Mouse (Mus musculus) CH12F3 (cell line): ENCODE data around the gene Pde6g.

Source experiments
- in situ Hi-C: fragments of 300-500 bp; cut with MboI; formaldehyde crosslinking; loops from 2 replicates; pipeline ENCODE4 v1.14.3; 2020; ENCODE audit warnings: low sequenced_read_pairs

The Pde6g gene

GRCm38 (mm10) chr11:120467736-120468092, 14.4 kb upstream of the Pde6g start:
- in situ Hi-C loops = no loop called here

DNA sequence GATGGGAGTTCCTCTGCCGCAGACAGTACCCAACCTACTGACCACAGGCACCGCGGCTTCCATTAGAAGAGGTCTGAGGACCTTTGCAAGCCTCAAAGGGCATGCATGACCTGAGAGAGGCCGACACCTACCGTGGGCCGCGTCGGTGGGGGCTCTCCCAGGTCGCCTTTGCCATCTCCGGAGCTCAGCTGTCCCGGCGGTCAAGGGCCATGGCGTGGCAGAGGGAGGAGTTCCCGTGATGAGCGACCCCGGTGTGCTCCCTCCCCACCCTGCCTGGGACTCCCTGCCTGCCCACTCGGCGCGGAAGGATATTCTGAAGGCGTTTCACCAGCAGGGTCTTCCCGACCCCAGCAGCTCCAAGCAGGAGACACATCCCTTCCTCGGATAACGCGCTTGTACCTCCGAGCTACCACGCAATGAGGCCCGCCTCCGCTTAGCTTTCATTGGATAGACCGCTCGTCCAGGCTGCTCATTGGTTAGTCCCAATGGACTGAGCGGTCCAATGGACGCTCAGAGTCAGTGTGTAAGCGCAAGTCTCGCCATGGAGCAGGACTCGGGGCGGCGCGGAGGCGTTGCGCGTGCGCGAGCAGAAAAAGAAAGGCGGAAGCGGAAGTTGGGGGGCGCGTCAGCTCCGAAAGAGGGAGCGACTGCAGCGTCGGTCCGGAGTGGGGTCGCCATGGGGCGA, 13.9 kb upstream of the Pde6g start, which contains the start of gene Arl16:
TSS of gene Arl16 (minus strand) at position 557 of the 685 bp plus-strand sequence.
- in situ Hi-C loops = no loop called here

GRCm38 (mm10) chr11:120465521-120465920, 12.2 kb upstream of the Pde6g start:
- in situ Hi-C loops = no loop called here

DNA sequence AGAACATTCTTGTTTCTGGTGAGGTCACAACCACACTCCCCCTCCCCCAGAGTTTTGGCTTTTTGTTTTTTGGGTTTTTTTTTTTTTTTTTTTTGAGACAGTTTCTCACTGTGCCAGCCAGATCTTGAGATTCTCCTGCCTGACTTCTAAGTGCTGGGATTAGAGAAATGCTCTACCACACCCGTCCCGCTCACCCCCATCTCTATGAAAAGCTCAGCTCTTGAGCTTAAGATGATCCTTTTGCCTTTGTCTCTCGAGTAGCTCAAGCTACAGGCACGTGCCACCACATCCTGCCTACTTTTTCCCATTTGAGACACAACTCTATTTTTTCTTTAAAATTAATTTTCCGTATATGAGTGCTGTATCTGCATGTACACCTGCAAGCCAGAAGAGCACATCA, 11.1 kb upstream of the Pde6g start:
- in situ Hi-C loops = no loop called here

DNA sequence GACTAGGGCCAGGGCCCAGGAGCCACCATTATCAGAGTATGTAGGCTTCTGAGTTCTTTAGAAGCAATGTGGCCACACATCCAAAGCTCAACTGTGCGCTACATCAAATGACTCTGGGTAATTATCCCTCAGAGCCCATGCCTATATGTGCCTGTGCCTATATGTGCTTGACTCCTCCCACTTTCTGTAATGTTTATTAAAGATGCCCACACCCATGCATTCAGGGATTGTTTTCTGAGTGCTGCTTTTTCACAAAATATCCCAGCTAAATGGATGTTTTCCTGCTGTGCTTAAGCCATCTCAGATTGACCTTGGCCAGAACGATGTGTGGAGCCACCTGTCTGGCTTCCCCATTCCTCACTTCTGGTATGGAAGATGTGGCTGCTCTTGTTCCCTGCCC, 10.2 kb upstream of the Pde6g start:
- in situ Hi-C loops = no loop called here

- in situ Hi-C loops = no loop called here
Observed at GRCm38 (mm10) chr11:120458847-120459597, 5.7 kb upstream of the Pde6g start.

DNA sequence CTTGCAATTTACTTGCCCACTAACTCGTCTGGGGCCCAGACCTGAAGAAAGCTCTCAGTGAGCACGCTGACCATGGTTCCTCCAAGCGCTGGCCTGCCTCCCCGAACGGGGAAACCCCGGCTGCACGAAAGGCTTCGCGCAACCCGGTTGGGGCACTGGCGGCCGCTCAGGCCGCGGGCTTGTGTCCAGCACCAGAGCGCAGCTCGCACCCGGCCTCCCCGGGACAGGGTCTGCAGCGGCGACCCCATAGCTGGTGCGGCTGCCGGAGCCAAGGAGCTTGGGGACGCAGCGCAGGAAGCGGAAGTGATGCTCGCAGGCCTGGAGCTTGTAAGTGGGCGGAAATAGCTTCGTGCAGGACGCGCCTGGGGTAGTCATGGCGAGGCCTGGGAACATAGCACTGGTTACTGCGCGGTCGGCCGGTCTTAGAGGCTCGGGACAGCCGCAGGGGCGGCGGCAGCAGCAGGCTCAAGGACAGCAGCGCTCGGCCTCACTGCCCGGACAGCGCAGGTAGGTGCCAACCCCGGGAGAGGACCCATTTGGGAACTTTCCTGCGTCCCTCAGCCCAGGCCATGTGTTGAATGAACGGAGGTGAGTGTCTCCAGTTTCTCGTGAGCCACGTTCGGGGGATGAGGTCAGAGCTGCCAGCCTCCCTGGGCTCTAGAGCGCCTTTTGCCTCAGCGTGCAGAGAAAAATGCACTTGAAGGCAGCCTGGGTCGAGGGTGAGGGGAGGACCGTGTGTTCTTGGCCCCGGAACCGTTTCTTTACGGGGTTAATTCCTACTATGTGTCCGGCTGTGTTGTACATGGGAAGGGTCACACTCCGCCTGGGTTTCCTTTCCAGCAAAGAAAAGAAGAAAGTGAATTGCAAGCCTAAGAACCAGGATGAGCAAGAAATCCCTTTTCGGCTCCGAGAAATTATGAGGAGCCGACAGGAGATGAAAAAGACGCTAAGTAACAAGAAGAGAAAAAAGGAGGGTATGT, 4.8 kb upstream of the Pde6g start, which contains the start of the genes Oxld1 and Ccdc137:
TSS of gene Oxld1 (minus strand) at position 297 of the 980 bp plus-strand sequence.
TSS of gene Ccdc137 (plus strand) at position 344 of the 980 bp plus-strand sequence.
- in situ Hi-C loops = no loop called here

GRCm38 (mm10) chr11:120457370-120457769, 4.1 kb upstream of the Pde6g start:
- in situ Hi-C loops = no loop called here

DNA sequence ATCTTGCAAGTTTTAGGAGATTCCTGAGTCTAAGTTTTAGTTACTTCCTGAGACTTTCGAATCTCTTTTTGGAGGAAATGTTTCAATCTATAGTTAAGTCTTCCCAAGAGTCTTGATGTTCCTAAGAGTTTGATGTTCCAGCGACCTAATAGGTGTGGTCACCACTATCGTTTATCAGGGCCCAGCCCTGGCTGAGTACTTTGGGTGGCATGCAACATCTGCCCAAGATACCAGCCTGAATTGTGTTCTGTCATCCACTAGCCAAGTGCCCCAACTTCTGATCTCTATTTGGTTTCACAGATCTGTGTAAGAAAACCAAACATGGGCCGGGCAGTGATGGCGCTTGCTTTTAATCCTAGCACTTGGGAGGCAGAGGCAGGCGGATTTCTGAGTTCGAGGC, 2.1 kb upstream of the Pde6g start:
- in situ Hi-C loops = no loop called here

DNA sequence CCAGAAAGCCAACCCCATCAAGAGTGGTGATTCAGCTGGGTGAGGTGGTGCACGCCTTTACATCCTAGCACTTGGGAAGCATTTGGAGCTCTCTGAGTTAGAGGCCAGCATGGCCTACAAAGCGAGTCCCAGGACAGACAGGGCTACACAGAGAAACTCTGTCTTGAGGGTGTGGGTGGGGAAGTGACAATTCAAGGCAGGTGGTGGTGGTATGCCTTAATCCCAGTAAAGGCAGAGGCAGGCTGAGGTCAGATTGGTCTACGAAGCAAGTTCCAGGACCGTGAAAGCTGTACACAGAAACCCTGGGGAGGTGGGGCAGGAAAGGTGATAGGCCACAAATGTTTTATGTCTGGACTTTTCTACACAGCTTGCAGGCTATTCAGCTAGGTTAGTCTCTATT, 1.7 kb upstream of the Pde6g start:
- in situ Hi-C loops = no loop called here

DNA sequence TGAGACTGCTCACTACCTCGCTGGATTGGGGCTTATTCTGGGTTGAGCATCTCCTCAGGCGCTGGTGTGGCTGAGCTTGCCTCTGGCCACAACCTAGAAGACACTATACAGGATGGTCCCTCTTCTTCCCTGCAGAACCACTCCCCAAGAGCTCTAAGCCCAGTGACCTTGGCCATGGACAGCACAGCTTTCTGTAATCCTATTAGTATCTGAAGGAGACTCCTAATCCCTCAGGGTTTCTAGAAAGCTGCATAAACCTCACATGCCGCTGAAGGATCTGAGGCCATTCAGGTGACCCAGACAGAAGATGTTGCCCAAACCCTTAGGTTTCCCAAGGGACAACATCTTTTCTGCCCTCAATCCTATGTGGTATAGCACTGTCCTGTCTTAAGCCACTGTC, 1.1 kb downstream of the Pde6g start:
- in situ Hi-C loops = no loop called here

DNA sequence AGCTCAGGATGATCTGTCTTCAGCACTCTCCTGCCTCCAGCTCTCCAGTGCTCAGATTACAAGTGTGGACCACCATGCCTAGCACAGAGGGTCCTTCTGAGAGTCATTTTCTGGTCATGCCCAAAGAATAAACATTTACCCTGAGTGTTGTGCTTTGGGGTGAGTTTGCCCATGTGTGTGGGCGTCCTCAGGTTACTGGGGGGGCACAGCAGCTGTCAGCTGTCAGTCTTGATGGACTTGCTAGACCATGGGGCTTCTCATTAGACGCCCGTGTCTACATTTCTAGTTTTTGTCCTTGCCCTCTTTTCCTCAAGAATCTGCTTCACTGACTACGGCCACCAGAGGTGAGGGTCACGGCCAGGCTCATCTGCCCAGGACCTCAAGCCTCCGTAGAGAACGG, 6.1 kb downstream of the Pde6g start:
- in situ Hi-C loops = no loop called here

- in situ Hi-C loops = no loop called here
Observed at GRCm38 (mm10) chr11:120445475-120445874, 7.8 kb downstream of the Pde6g start.

GRCm38 (mm10) chr11:120444106-120444505, 9.2 kb downstream of the Pde6g start:
- in situ Hi-C loops = no loop called here

- in situ Hi-C loops = no loop called here
Observed at GRCm38 (mm10) chr11:120442765-120443280, 10.5 kb downstream of the Pde6g start.

DNA sequence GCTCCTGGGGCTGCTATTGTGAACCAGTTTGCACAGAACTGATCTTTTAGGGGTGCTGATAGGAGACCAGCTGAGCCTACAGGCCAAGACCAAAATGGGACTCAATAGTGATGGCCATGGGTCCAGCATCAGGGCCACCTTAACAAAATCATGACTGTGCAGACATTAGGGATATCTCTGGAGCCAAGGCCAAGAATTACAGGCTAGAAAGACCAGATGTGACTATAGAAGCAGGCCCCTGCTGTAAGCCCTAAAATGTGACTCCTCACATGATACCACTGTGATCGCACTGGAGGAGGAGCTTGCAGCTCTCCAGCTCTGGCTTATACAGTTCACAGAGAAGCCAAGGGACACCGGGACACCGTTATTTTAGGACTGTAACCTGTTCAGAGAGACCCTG, 11.0 kb downstream of the Pde6g start, which contains the start of gene Tspan10:
TSS of gene Tspan10 (plus strand) at position 301 of the 400 bp plus-strand sequence.
- in situ Hi-C loops = no loop called here

GRCm38 (mm10) chr11:120437857-120438385, 15.4 kb downstream of the Pde6g start:
- in situ Hi-C loops = no loop called here

DNA sequence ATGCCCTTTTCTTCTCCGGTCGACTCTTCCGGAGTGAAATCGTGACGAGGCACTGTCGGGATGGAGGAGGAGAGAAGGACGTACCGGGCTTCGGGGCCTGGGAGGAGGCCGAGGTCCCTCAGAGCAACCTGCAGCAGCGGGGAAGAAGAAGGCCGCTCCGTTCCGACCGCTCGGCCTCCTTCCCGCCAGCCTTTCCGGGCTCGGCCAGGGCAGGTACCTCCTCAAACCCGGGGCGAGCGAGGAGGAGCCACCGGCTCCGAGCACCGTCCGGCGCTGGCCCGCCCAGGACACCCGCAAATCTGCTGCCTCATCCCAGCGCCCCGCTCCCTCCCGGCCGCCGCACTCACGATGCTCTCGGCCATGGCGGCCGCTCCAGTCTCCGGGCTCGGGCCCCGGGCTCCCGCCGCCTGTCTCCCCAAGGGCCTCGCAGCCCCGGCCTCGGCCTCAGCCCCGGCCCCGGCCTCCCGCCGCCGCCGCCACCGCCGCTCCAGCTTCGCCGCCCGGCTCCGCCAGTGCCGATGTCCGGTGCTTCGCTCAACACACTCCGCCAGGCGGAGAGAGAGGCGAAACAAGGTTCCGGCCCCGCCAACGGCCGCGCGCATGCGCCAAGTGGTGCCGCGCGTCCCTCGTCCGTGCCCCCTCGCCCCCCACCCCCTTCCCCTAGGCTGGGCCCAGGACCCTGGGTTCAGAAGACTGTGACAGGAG, 16.0 kb downstream of the Pde6g start, which contains the start of gene Nploc4:
TSS of gene Nploc4 (minus strand) at position 557 of the 705 bp plus-strand sequence.
- in situ Hi-C loops = no loop called here

DNA sequence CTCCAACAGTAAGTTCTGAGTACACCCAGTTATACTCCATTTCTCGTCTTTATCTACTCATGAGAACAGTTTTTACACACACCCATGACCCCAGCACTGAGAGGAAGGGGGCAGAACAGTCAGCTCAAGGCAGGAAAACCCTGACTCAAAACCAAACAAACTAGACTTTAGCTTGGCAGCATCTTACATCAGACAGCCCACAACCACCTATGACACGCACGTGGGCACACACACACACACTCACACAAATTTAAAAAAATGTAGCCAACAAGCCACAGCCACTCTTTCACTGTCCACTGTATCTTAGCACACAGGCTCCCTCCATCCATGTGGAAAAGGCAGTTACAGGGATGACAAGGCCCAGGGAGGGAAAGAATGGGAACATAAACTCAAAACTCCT, 26.6 kb downstream of the Pde6g start:
- in situ Hi-C loops = no loop called here
